Mouse (Mus musculus) cerebellum, postnatal 14 days (tissue): ENCODE results near the gene Zfp106.

Source experiments
- DNase-seq, 2 experiments: peaks; one replicate each; pipeline ENCODE4 v3.0.0; 2021; ENCODE audit warnings: mixed read lengths in 2 of 2

Gene Zfp106

GRCm38 (mm10) chr2:120470856-120471255 is 92.8 kb downstream of the Zfp106 start:
- peak; percentile 53 to 66 for DNase-seq

- DNase-seq = no peak
Measured at GRCm38 (mm10) chr2:120469715-120470114, 93.9 kb downstream of the Zfp106 start.

- no peak for DNase-seq
Measured at GRCm38 (mm10) chr2:120469220-120469619, 94.4 kb downstream of the Zfp106 start.

- DNase-seq = no peak
Measured at GRCm38 (mm10) chr2:120468011-120468410, 95.6 kb downstream of the Zfp106 start.

DNA sequence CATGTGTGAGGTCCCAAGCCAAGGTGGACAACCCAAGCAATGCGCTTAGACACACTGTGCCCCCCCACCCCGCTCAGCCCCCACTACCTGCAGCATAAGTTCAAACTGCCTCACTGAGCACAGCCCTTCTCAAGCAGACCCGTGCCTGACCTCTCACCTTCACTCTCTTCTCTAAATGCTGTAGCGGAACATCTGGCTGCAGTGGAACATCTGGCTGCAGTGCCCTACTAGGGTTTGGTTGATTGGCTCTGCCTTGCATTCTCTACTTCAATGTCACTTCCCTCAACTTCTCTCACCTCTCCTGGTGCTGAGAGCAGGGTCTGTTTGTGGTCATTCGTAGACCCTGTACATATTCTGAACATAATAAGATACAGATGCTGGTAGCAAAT is 98.3 kb downstream of the Zfp106 start:
- DNase-seq = no peak

GRCm38 (mm10) chr2:120464732-120465396 is 98.8 kb downstream of the Zfp106 start:
- no peak for DNase-seq

GRCm38 (mm10) chr2:120464091-120464490 is 99.6 kb downstream of the Zfp106 start:
- DNase-seq = no peak

GRCm38 (mm10) chr2:120463328-120463727 is 100.3 kb downstream of the Zfp106 start:
- no peak for DNase-seq

GRCm38 (mm10) chr2:120460216-120460615 is 103.4 kb downstream of the Zfp106 start:
- no peak for DNase-seq
